ENCODE assay signal across 15 mouse cellular contexts in genomic region chr7:116515514-116516135, GRCm38 (mm10). TPM values are rescaled to one million over a fixed set of nuclear protein-coding genes. Genes with fewer than 3 reads are reported as not detected.
DNase-seq lines count a peak whose midpoint lies in the region; ATAC-seq and TF ChIP-seq lines count a peak whose summit lies in the region.
"Had no signal": no experiment of that assay in that cellular context is flagged by ENCODE, and none has a peak within 500 bp of the region (broad histone marks: within the 10 kb centered on the region; RNA-seq: fewer than 3 reads in every experiment).

No protein-coding gene starts in this region.

- no peak for DNase-seq in heart, postnatal 25 days (ENCODE audit: low spot score)
- DNase-seq in forelimb bud, embryonic 11.5 days (ENCODE audit: low read depth, low spot score): peak; percentile 11
- DNase-seq in lung, postnatal 36 days: peak; percentile 42
- DNase-seq in layer of hippocampus, adult 9-10 months (ENCODE audit: low spot score): no peak
- DNase-seq in cerebellum, adult 9-11 months: no peak
- DNase-seq: adrenal gland, postnatal 36 days; cerebellum, postnatal 36 days had no signal

- no peak for TF ChIP-seq POLR2A in bone marrow, adult 2 months (IDR thresholded peaks at IDR 0.05; ENCODE audit: borderline replicate concordance, control insufficient read depth, low read depth, low read length)

- H3K9ac ChIP-seq in heart, embryonic 16.5 days (ENCODE audit: low read length): no peak overlapping the region
- H3K9ac ChIP-seq: intestine, embryonic 15.5 days; kidney, embryonic 15.5 days; limb, embryonic 12.5 days had no signal

- intact Hi-C loops in heart, postnatal 25 days (cut with DNase I): no loop called here

- no peak for TF ChIP-seq CTCF in bone marrow, adult 2 months (IDR thresholded peaks at IDR 0.05; ENCODE audit: control insufficient read depth, insufficient read depth, low read length)

- H3K4me3 ChIP-seq in heart, embryonic 16.5 days (ENCODE audit: low read length): no peak overlapping the region
- peak overlapping the region; percentile 46 for H3K4me3 ChIP-seq in bone marrow, adult 2 months (replicated peaks; ENCODE audit: control insufficient read depth, low read depth, low read length)
- H3K4me3 ChIP-seq: intestine, embryonic 15.5 days; kidney, embryonic 15.5 days; layer of hippocampus, adult 2 months; left cerebral cortex, adult 2 months; limb, embryonic 12.5 days had no signal

- H3K9me3 ChIP-seq in heart, embryonic 16.5 days (replicated peaks; ENCODE audit: control insufficient read depth, low read length): no peaks in the 10 kb centered on the region
- H3K9me3 ChIP-seq: intestine, embryonic 15.5 days; kidney, embryonic 15.5 days; limb, embryonic 12.5 days had no signal

- H3K27ac ChIP-seq in heart, embryonic 16.5 days (ENCODE audit: low read length): no peak overlapping the region
- peak overlapping the region; percentile 83 for H3K27ac ChIP-seq in bone marrow, adult 2 months (ENCODE audit: control insufficient read depth, insufficient read depth, low read depth, low read length, poor library complexity)
- H3K27ac ChIP-seq: intestine, embryonic 15.5 days; kidney, embryonic 15.5 days; layer of hippocampus, adult 2 months; left cerebral cortex, adult 2 months; limb, embryonic 12.5 days had no signal

- H3K36me3 ChIP-seq in heart, embryonic 16.5 days (ENCODE audit: control insufficient read depth, insufficient read depth): no peaks in the 10 kb centered on the region
- H3K36me3 ChIP-seq: intestine, embryonic 15.5 days had no signal

- no peak overlapping the region for H3K4me2 ChIP-seq in heart, embryonic 16.5 days (ENCODE audit: low read depth, low read length)
- H3K4me2 ChIP-seq: intestine, embryonic 15.5 days; kidney, embryonic 15.5 days; limb, embryonic 12.5 days had no signal

- no peaks in the 10 kb centered on the region for H3K27me3 ChIP-seq in heart, embryonic 16.5 days (ENCODE audit: control insufficient read depth, insufficient read depth, low read length)
- H3K27me3 ChIP-seq: CH12.LX; intestine, embryonic 15.5 days; kidney, embryonic 15.5 days; limb, embryonic 12.5 days had no signal

- 0 out of 2 replicates have a peak, but pooled peaks have one; percentile 23 for ATAC-seq in heart, embryonic 16.5 days (replicated peaks; ENCODE audit: extremely low read depth, insufficient read depth, low FRiP score)
- ATAC-seq: intestine, embryonic 15.5 days had no signal

- peaks cover 4% of the 10 kb centered on the region; the same call in 1 of the 2 replicates for H3K4me1 ChIP-seq in heart, embryonic 16.5 days (ENCODE audit: control insufficient read depth, insufficient read depth, low read length)
- peaks cover 2% of the 10 kb centered on the region for H3K4me1 ChIP-seq in bone marrow, adult 2 months (ENCODE audit: control insufficient read depth, insufficient read depth, low read length)
- H3K4me1 ChIP-seq: intestine, embryonic 15.5 days had no signal

- WGBS in heart, embryonic 16.5 days: 67% methylated on average over 13 of the region's 13 CpGs
- WGBS in bone marrow, adult 2 months: 55% methylated on average over 13 of the region's 13 CpGs

RNA-seq across cellular contexts. Expression of gene Nucb2, which starts 11.5 kb away (rescaled TPM):
- 7.8 and 8.4 TPM in 2 replicates for polyA plus RNA-seq in heart, embryonic 16.5 days (2015; fragmentation: Nextera tagmentation; extraction: Ambion mirVana)
- total RNA-seq in heart, postnatal 25 days (2021): 1 to 10 TPM; 8.1 to 8.9 TPM
- polyA plus RNA-seq in bone marrow, adult 2 months (2011; ENCODE audit: insufficient read depth, insufficient read length, low replicate concordance, missing spikeins): 6.5 and 23.0 TPM in 2 replicates

Comparison
In these comparisons a context has a peak if more than half of its experiments do, and no peak if none do; other contexts are left out.
1. DNase-seq: peak in forelimb bud, embryonic 11.5 days (single experiment) and lung, postnatal 36 days (single experiment); none in heart, postnatal 25 days (single experiment), layer of hippocampus, adult 9-10 months (single experiment) and cerebellum, adult 9-11 months (single experiment).